Mouse (Mus musculus): Measurements from ENCODE around the gene Mamdc2. TPM values are rescaled to one million over a fixed set of nuclear protein-coding genes. Genes with fewer than 3 reads are reported as not detected.
A peak's percentile ranks its signal among the peaks of the same experiment; 100 is the strongest.

The Mamdc2 gene
- polyA plus RNA-seq, 1 experiment from 2014 or later = 3.9 TPM

- no peak for ATAC-seq (ENCODE audit: low FRiP score, low TSS enrichment)
- H3K9ac ChIP-seq (ENCODE audit: low read length) = no peak overlapping the region
- H3K4me3 ChIP-seq (ENCODE audit: low read depth, low read length) = no peak overlapping the region
- H3K4me1 ChIP-seq (replicated peaks; ENCODE audit: control insufficient read depth, insufficient read depth) = no peaks in the 10 kb centered on the region; the same call in 1 of the 2 replicates
- H3K9me3 ChIP-seq (ENCODE audit: control insufficient read depth, low read length) = no peaks in the 10 kb centered on the region
- no peak for TF ChIP-seq EP300 (optimal IDR thresholded peaks at IDR 0.05)
- no peak for TF ChIP-seq CTCF (IDR thresholded peaks at IDR 0.05; ENCODE audit: low read depth)
- no peak overlapping the region for H3K27ac ChIP-seq (replicated peaks)
- DNase-seq (ENCODE audit: low spot score) = no peak
- 34% methylated on average over 4 of the region's 4 CpGs for WGBS
- H3K27me3 ChIP-seq (ENCODE audit: control insufficient read depth, insufficient read depth, low read length) = no peaks in the 10 kb centered on the region
- no peak overlapping the region for H3K4me2 ChIP-seq (replicated peaks; ENCODE audit: low read depth)
- no peaks in the 10 kb centered on the region for H3K36me3 ChIP-seq (ENCODE audit: control insufficient read depth, insufficient read depth, low read length)
Observed at GRCm38 (mm10) chr19:23388862-23389272, 59.4 kb downstream of the Mamdc2 start.

GRCm38 (mm10) chr19:23388083-23388861 lies 60.0 kb downstream of the Mamdc2 start:
- peak; percentile 87 for ATAC-seq (ENCODE audit: low FRiP score, low TSS enrichment)
- no peak overlapping the region for H3K9ac ChIP-seq (ENCODE audit: low read length)
- H3K9me3 ChIP-seq (ENCODE audit: control insufficient read depth, low read length) = no peaks in the 10 kb centered on the region
- DNase-seq (ENCODE audit: low spot score) = peak; percentile 30
- no peak overlapping the region for H3K4me3 ChIP-seq (ENCODE audit: low read depth, low read length)
- H3K4me1 ChIP-seq (replicated peaks; ENCODE audit: control insufficient read depth, insufficient read depth) = no peaks in the 10 kb centered on the region; the same call in 1 of the 2 replicates
- H3K4me2 ChIP-seq (replicated peaks; ENCODE audit: low read depth) = no peak overlapping the region
- TF ChIP-seq EP300 (optimal IDR thresholded peaks at IDR 0.05) (no peak), CTCF (IDR thresholded peaks at IDR 0.05; ENCODE audit: low read depth) (no peak)
- no peaks in the 10 kb centered on the region for H3K27me3 ChIP-seq (ENCODE audit: control insufficient read depth, insufficient read depth, low read length)
- no peak overlapping the region for H3K27ac ChIP-seq (replicated peaks)
- 7% methylated on average over 7 of the region's 7 CpGs for WGBS
- no peaks in the 10 kb centered on the region for H3K36me3 ChIP-seq (ENCODE audit: control insufficient read depth, insufficient read depth, low read length)

- no peak for TF ChIP-seq EP300 (optimal IDR thresholded peaks at IDR 0.05)
- no peak for TF ChIP-seq CTCF (IDR thresholded peaks at IDR 0.05; ENCODE audit: low read depth)
- no peak for ATAC-seq (ENCODE audit: low FRiP score, low TSS enrichment)
- no peak for DNase-seq (ENCODE audit: low spot score)
- H3K36me3 ChIP-seq (ENCODE audit: control insufficient read depth, insufficient read depth, low read length) = no peaks in the 10 kb centered on the region
- 86% methylated on average over 2 of the region's 2 CpGs for WGBS
- no peak overlapping the region for H3K27ac ChIP-seq (replicated peaks)
- H3K4me2 ChIP-seq (replicated peaks; ENCODE audit: low read depth) = no peak overlapping the region
- H3K9me3 ChIP-seq (ENCODE audit: control insufficient read depth, low read length) = no peaks in the 10 kb centered on the region
- no peaks in the 10 kb centered on the region for H3K4me1 ChIP-seq (replicated peaks; ENCODE audit: control insufficient read depth, insufficient read depth)
- no peak overlapping the region for H3K9ac ChIP-seq (ENCODE audit: low read length)
- H3K27me3 ChIP-seq (ENCODE audit: control insufficient read depth, insufficient read depth, low read length) = no peaks in the 10 kb centered on the region
- H3K4me3 ChIP-seq (ENCODE audit: low read depth, low read length) = no peak overlapping the region
Observed at GRCm38 (mm10) chr19:23382396-23382795, 65.8 kb downstream of the Mamdc2 start.

GRCm38 (mm10) chr19:23380968-23381367 lies 67.3 kb downstream of the Mamdc2 start:
- DNase-seq (ENCODE audit: low spot score) (no peak), ATAC-seq (ENCODE audit: low FRiP score, low TSS enrichment) (no peak)
- Histone ChIP-seq H3K9ac (ENCODE audit: low read length) (no peak overlapping the region), H3K27ac (replicated peaks) (no peak overlapping the region), H3K4me2 (replicated peaks; ENCODE audit: low read depth) (no peak overlapping the region), H3K4me1 (replicated peaks; ENCODE audit: control insufficient read depth, insufficient read depth) (no peaks in the 10 kb centered on the region), H3K4me3 (ENCODE audit: low read depth, low read length) (no peak overlapping the region), H3K36me3 (ENCODE audit: control insufficient read depth, insufficient read depth, low read length) (no peaks in the 10 kb centered on the region), H3K9me3 (ENCODE audit: control insufficient read depth, low read length) (no peaks in the 10 kb centered on the region), H3K27me3 (ENCODE audit: control insufficient read depth, insufficient read depth, low read length) (no peaks in the 10 kb centered on the region)
- WGBS = 92% methylated on average over 4 of the region's 4 CpGs
- TF ChIP-seq EP300 (optimal IDR thresholded peaks at IDR 0.05) (no peak), CTCF (IDR thresholded peaks at IDR 0.05; ENCODE audit: low read depth) (no peak)

- H3K9ac ChIP-seq (ENCODE audit: low read length) = no peak overlapping the region
- H3K4me2 ChIP-seq (replicated peaks; ENCODE audit: low read depth) = no peak overlapping the region
- H3K4me1 ChIP-seq (replicated peaks; ENCODE audit: control insufficient read depth, insufficient read depth) = no peaks in the 10 kb centered on the region
- no peak for TF ChIP-seq EP300 (optimal IDR thresholded peaks at IDR 0.05)
- no peak for TF ChIP-seq CTCF (IDR thresholded peaks at IDR 0.05; ENCODE audit: low read depth)
- no peak overlapping the region for H3K4me3 ChIP-seq (ENCODE audit: low read depth, low read length)
- 61% methylated on average over 8 of the region's 8 CpGs for WGBS
- no peak overlapping the region for H3K27ac ChIP-seq (replicated peaks)
- H3K9me3 ChIP-seq (ENCODE audit: control insufficient read depth, low read length) = no peaks in the 10 kb centered on the region
- ATAC-seq (ENCODE audit: low FRiP score, low TSS enrichment) (no peak), DNase-seq (ENCODE audit: low spot score) (no peak)
- H3K36me3 ChIP-seq (ENCODE audit: control insufficient read depth, insufficient read depth, low read length) = no peaks in the 10 kb centered on the region
- no peaks in the 10 kb centered on the region for H3K27me3 ChIP-seq (ENCODE audit: control insufficient read depth, insufficient read depth, low read length)
Observed at GRCm38 (mm10) chr19:23379752-23380504, 68.3 kb downstream of the Mamdc2 start.
